Comparison of ENCODE assay signal across 8 mouse cellular contexts in genomic region chr5:110416825-110417401, GRCm38 (mm10). TPM values are rescaled to one million over a fixed set of nuclear protein-coding genes. Genes with fewer than 3 reads are reported as not detected.
DNase-seq lines count a peak whose midpoint lies in the region; ATAC-seq and TF ChIP-seq lines count a peak whose summit lies in the region.

No protein-coding gene starts in this region.

- H3K9ac ChIP-seq in heart, embryonic 12.5 days: no peak overlapping the region
- H3K9ac ChIP-seq in intestine, postnatal 0 days (ENCODE audit: low read depth, low read length): no peak overlapping the region

- intact Hi-C loops in heart, postnatal 25 days (cut with DNase I): no loop called here
- intact Hi-C loops in left cerebral cortex, postnatal 4 days (cut with DNase I): no loop called here

- H3K4me3 ChIP-seq in heart, embryonic 12.5 days: no peak overlapping the region
- H3K4me3 ChIP-seq in intestine, postnatal 0 days (ENCODE audit: low read depth, low read length): no peak overlapping the region

- peaks cover 9% of the 10 kb centered on the region for H3K36me3 ChIP-seq in heart, embryonic 12.5 days
- peaks cover 20% of the 10 kb centered on the region; the same call in 1 of the 2 replicates for H3K36me3 ChIP-seq in intestine, postnatal 0 days (ENCODE audit: control insufficient read depth, insufficient read depth)

- H3K27ac ChIP-seq in heart, embryonic 12.5 days (ENCODE audit: poor library complexity, severe bottlenecking): 0 out of 2 replicates have a peak overlapping the region, but pooled peaks have one; percentile 43
- H3K27ac ChIP-seq in intestine, postnatal 0 days (ENCODE audit: low read depth, low read length): no peak overlapping the region

- H3K9me3 ChIP-seq in heart, embryonic 12.5 days (replicated peaks): no peaks in the 10 kb centered on the region
- H3K9me3 ChIP-seq in intestine, postnatal 0 days (ENCODE audit: control insufficient read depth): no peaks in the 10 kb centered on the region

- H3K4me2 ChIP-seq in heart, embryonic 12.5 days: no peak overlapping the region
- no peak overlapping the region for H3K4me2 ChIP-seq in intestine, postnatal 0 days (replicated peaks; ENCODE audit: low read depth)

- TF ChIP-seq CTCF in intestine, postnatal 0 days (IDR thresholded peaks at IDR 0.05; ENCODE audit: low read depth): no peak

- H3K4me1 ChIP-seq in heart, embryonic 12.5 days (replicated peaks): peaks cover 35% of the 10 kb centered on the region
- no peaks in the 10 kb centered on the region for H3K4me1 ChIP-seq in intestine, postnatal 0 days (replicated peaks; ENCODE audit: control insufficient read depth, insufficient read depth, low read length)

- WGBS in heart, embryonic 12.5 days: 28% methylated on average over 7 of the region's 7 CpGs
- WGBS in intestine, postnatal 0 days: 45% methylated on average over 7 of the region's 7 CpGs

- DNase-seq in heart, postnatal 25 days (ENCODE audit: low spot score): no peak
- peak; percentile 70 for DNase-seq in cerebellum, adult 8-10 months
- DNase-seq in frontal cortex, postnatal 10 days (ENCODE audit: low spot score in 2 of 2): peak; percentile 51 to 81
- DNase-seq in left cerebral cortex, postnatal 4 days: peak; percentile 52
- no peak for DNase-seq in spleen, postnatal 10 days (ENCODE audit: low spot score in 2 of 2)
- DNase-seq in kidney, postnatal 14 days: no peak

- H3K27me3 ChIP-seq in heart, embryonic 12.5 days (replicated peaks): no peaks in the 10 kb centered on the region
- no peaks in the 10 kb centered on the region for H3K27me3 ChIP-seq in intestine, postnatal 0 days (replicated peaks; ENCODE audit: control insufficient read depth, insufficient read depth, low read length)

- no peak for ATAC-seq in heart, embryonic 12.5 days (ENCODE audit: insufficient number of reproducible peaks, low FRiP score)
- no peak for ATAC-seq in intestine, postnatal 0 days

RNA-seq across cellular contexts. Expression of gene Fbrsl1, which starts 31.4 kb away (rescaled TPM):
- 14.4 and 14.8 TPM in 2 replicates for polyA plus RNA-seq in heart, embryonic 12.5 days (2016; fragmentation: Nextera tagmentation; extraction: Ambion mirVana)
- 10 to 100 TPM; 43.1 to 48.6 TPM for total RNA-seq in heart, postnatal 25 days (2021)
- 10 to 100 TPM; 68.1 to 72.9 TPM for total RNA-seq in left cerebral cortex, postnatal 4 days (2021)
- polyA plus RNA-seq in intestine, postnatal 0 days (2015; fragmentation: Nextera tagmentation; extraction: Ambion mirVana): 7.6 and 8.2 TPM in 2 replicates

Comparison
In these comparisons a context has a peak if more than half of its experiments do, and no peak if none do; other contexts are left out.
1. DNase-seq: peak in cerebellum, adult 8-10 months (single experiment), frontal cortex, postnatal 10 days (2 of 2) and left cerebral cortex, postnatal 4 days (single experiment); none in heart, postnatal 25 days (single experiment), spleen, postnatal 10 days (0 of 2) and kidney, postnatal 14 days (single experiment).